Mouse (Mus musculus): Measurements from ENCODE around the gene Umad1.

GRCm38 (mm10) chr6:8462447-8462846 lies 203.4 kb downstream of the Umad1 start:
- TF ChIP-seq POLR2A (IDR thresholded peaks at IDR 0.05; ENCODE audit: insufficient read length, low read depth) = no peak
- TF ChIP-seq USF1 (IDR thresholded peaks at IDR 0.05; ENCODE audit: low read depth) = no peak
- no peak for TF ChIP-seq MYOD1 (IDR thresholded peaks at IDR 0.05; ENCODE audit: control insufficient read depth in 1 of 3, insufficient read length in 2 of 3, low read depth in 2 of 3)
- no peak for TF ChIP-seq TCF12 (IDR thresholded peaks at IDR 0.05; ENCODE audit: insufficient read depth, poor library complexity, severe bottlenecking)
- no peak for TF ChIP-seq E2F4 (IDR thresholded peaks at IDR 0.05; ENCODE audit: insufficient read depth)
- TF ChIP-seq MYOG (IDR thresholded peaks at IDR 0.05; ENCODE audit: control insufficient read depth in 1 of 3, insufficient read depth in 1 of 3, insufficient read length in 2 of 3, low read depth in 2 of 3) = no peak
- TF ChIP-seq MAX (IDR thresholded peaks at IDR 0.05; ENCODE audit: low read depth) = no peak
- TF ChIP-seq POLR2AphosphoS2 (IDR thresholded peaks at IDR 0.05; ENCODE audit: insufficient read length, low read depth) = no peak
- no peak for TF ChIP-seq CEBPB (IDR thresholded peaks at IDR 0.05; ENCODE audit: insufficient read depth, poor library complexity, severe bottlenecking)
- TF ChIP-seq REST (IDR thresholded peaks at IDR 0.05; ENCODE audit: insufficient read depth, insufficient read length) = no peak
- no peak for TF ChIP-seq SRF (IDR thresholded peaks at IDR 0.05; ENCODE audit: control insufficient read depth, insufficient read length, low read depth)
- TF ChIP-seq TCF3 (IDR thresholded peaks at IDR 0.05; ENCODE audit: insufficient read length, low read depth) = no peak
